Mouse (Mus musculus): Measurements from ENCODE around the gene Esrrg. TPM values are rescaled to one million over a fixed set of nuclear protein-coding genes. Genes with fewer than 3 reads are reported as not detected.

The Esrrg gene
- polyA plus RNA-seq, 1 experiment from 2014 or later: 34.5 TPM

GRCm38 (mm10) chr1:187707176-187707575 is 98.6 kb downstream of the Esrrg start:
- Histone ChIP-seq H3K9ac (replicated peaks; ENCODE audit: low read length) (no peak overlapping the region), H3K27ac (replicated peaks; ENCODE audit: low read depth, low read length) (no peak overlapping the region), H3K36me3 (ENCODE audit: control insufficient read depth, insufficient read depth, low read length) (no peaks in the 10 kb centered on the region), H3K4me1 (ENCODE audit: control insufficient read depth, insufficient read depth, low read length) (peaks cover 14% of the 10 kb centered on the region), H3K4me3 (replicated peaks; ENCODE audit: low read depth, low read length) (no peak overlapping the region), H3K4me2 (ENCODE audit: low read length) (no peak overlapping the region), H3K9me3 (ENCODE audit: control insufficient read depth, low read length) (no peaks in the 10 kb centered on the region), H3K27me3 (ENCODE audit: control insufficient read depth, insufficient read depth, low read length) (no peaks in the 10 kb centered on the region)
- no peak for ATAC-seq (ENCODE audit: low FRiP score, low TSS enrichment)
- DNase-seq: no peak

GRCm38 (mm10) chr1:187710434-187710948 is 101.9 kb downstream of the Esrrg start:
- Histone ChIP-seq H3K36me3 (ENCODE audit: control insufficient read depth, insufficient read depth, low read length) (no peaks in the 10 kb centered on the region), H3K9me3 (ENCODE audit: control insufficient read depth, low read length) (no peaks in the 10 kb centered on the region), H3K27me3 (ENCODE audit: control insufficient read depth, insufficient read depth, low read length) (no peaks in the 10 kb centered on the region), H3K4me3 (replicated peaks; ENCODE audit: low read depth, low read length) (no peak overlapping the region), H3K4me2 (ENCODE audit: low read length) (no peak overlapping the region), H3K9ac (replicated peaks; ENCODE audit: low read length) (no peak overlapping the region), H3K4me1 (ENCODE audit: control insufficient read depth, insufficient read depth, low read length) (peaks cover 14% of the 10 kb centered on the region), H3K27ac (replicated peaks; ENCODE audit: low read depth, low read length) (no peak overlapping the region)
- DNase-seq (no peak), ATAC-seq (ENCODE audit: low FRiP score, low TSS enrichment) (no peak)
- WGBS: 49% methylated on average over 8 of the region's 8 CpGs

GRCm38 (mm10) chr1:187721035-187721434 is 112.4 kb downstream of the Esrrg start:
- 36% methylated on average over 3 of the region's 3 CpGs for WGBS
- Histone ChIP-seq H3K4me2 (ENCODE audit: low read length) (no peak overlapping the region), H3K27ac (replicated peaks; ENCODE audit: low read depth, low read length) (no peak overlapping the region), H3K4me1 (ENCODE audit: control insufficient read depth, insufficient read depth, low read length) (peaks cover 5% of the 10 kb centered on the region; the same call in 1 of the 2 replicates), H3K9ac (replicated peaks; ENCODE audit: low read length) (no peak overlapping the region), H3K4me3 (replicated peaks; ENCODE audit: low read depth, low read length) (no peak overlapping the region), H3K36me3 (ENCODE audit: control insufficient read depth, insufficient read depth, low read length) (no peaks in the 10 kb centered on the region), H3K9me3 (ENCODE audit: control insufficient read depth, low read length) (no peaks in the 10 kb centered on the region), H3K27me3 (ENCODE audit: control insufficient read depth, insufficient read depth, low read length) (no peaks in the 10 kb centered on the region)
- DNase-seq (peak; percentile 31), ATAC-seq (ENCODE audit: low FRiP score, low TSS enrichment) (no peak)

DNA sequence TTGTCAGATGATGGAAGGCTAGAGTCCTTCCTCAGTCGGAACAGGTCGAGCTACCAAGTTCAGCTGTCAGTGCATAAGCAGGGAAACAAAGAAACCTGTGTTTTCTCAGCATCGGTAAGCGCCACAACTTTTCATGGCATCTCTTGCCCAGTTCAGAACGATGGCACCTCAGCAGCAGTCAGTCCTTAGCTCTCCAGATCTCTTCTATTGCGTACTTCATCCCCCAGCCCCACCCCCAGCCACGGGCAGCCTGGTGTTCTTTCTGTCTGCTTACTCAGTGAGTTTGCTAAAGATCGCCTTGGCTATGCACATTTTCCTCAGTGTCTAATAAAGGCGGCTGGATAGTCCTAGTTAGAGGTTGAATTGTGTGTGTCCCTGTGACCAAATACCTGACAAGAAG is 113.4 kb downstream of the Esrrg start:
- Histone ChIP-seq H3K27me3 (ENCODE audit: control insufficient read depth, insufficient read depth, low read length) (no peaks in the 10 kb centered on the region), H3K9me3 (ENCODE audit: control insufficient read depth, low read length) (no peaks in the 10 kb centered on the region), H3K4me1 (ENCODE audit: control insufficient read depth, insufficient read depth, low read length) (peaks cover 5% of the 10 kb centered on the region; the same call in 1 of the 2 replicates), H3K9ac (replicated peaks; ENCODE audit: low read length) (no peak overlapping the region), H3K27ac (replicated peaks; ENCODE audit: low read depth, low read length) (no peak overlapping the region), H3K4me3 (replicated peaks; ENCODE audit: low read depth, low read length) (no peak overlapping the region), H3K36me3 (ENCODE audit: control insufficient read depth, insufficient read depth, low read length) (no peaks in the 10 kb centered on the region), H3K4me2 (ENCODE audit: low read length) (no peak overlapping the region)
- 56% methylated on average over 9 of the region's 9 CpGs for WGBS
- DNase-seq (no peak), ATAC-seq (ENCODE audit: low FRiP score, low TSS enrichment) (no peak)

GRCm38 (mm10) chr1:187724651-187725050 is 116.1 kb downstream of the Esrrg start:
- H3K4me1 ChIP-seq (ENCODE audit: control insufficient read depth, insufficient read depth, low read length): peaks cover 5% of the 10 kb centered on the region; the same call in 1 of the 2 replicates
- ATAC-seq (ENCODE audit: low FRiP score, low TSS enrichment) (no peak), DNase-seq (no peak)
- no peak overlapping the region for H3K27ac ChIP-seq (replicated peaks; ENCODE audit: low read depth, low read length)
- no peak overlapping the region for H3K4me3 ChIP-seq (replicated peaks; ENCODE audit: low read depth, low read length)
- WGBS: 24% methylated on average over 1 of the region's 1 CpGs
- no peak overlapping the region for H3K4me2 ChIP-seq (ENCODE audit: low read length)
- H3K9ac ChIP-seq (replicated peaks; ENCODE audit: low read length): no peak overlapping the region
- no peaks in the 10 kb centered on the region for H3K9me3 ChIP-seq (ENCODE audit: control insufficient read depth, low read length)
- no peaks in the 10 kb centered on the region for H3K27me3 ChIP-seq (ENCODE audit: control insufficient read depth, insufficient read depth, low read length)
- H3K36me3 ChIP-seq (ENCODE audit: control insufficient read depth, insufficient read depth, low read length): no peaks in the 10 kb centered on the region

- no peaks in the 10 kb centered on the region for H3K36me3 ChIP-seq (ENCODE audit: control insufficient read depth, insufficient read depth, low read length)
- H3K4me3 ChIP-seq (replicated peaks; ENCODE audit: low read depth, low read length): no peak overlapping the region
- no peak for DNase-seq
These were observed 116.8 kb downstream of the Esrrg start for GRCm38 (mm10) chr1:187725351-187725750.

DNA sequence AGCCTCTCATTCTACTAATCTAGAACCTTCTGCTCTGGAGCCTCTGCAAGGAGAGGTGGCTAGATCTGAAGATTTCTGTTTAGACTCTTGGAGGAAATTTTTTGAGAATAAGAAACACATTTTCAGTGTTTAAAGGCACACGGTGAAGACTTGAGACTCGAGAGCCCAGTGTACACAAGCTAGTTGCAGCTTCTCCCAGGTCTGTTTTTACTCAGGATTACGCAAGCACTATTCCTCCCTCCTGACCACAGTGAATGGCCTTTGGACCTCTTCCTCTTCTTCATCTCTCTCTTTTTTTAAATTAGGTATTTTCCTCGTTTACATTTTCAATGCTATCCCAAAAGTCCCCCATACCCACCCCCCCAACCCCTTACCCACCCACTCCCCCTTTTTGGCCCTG is 122.6 kb downstream of the Esrrg start:
- no peaks in the 10 kb centered on the region for H3K9me3 ChIP-seq (ENCODE audit: control insufficient read depth, low read length)
- H3K27me3 ChIP-seq (ENCODE audit: control insufficient read depth, insufficient read depth, low read length): no peaks in the 10 kb centered on the region
- 88% methylated on average over 4 of the region's 4 CpGs for WGBS
- no peak overlapping the region for H3K9ac ChIP-seq (replicated peaks; ENCODE audit: low read length)
- no peaks in the 10 kb centered on the region for H3K4me1 ChIP-seq (ENCODE audit: control insufficient read depth, insufficient read depth, low read length)
- H3K27ac ChIP-seq (replicated peaks; ENCODE audit: low read depth, low read length): no peak overlapping the region
- H3K36me3 ChIP-seq (ENCODE audit: control insufficient read depth, insufficient read depth, low read length): no peaks in the 10 kb centered on the region
- ATAC-seq (ENCODE audit: low FRiP score, low TSS enrichment) (no peak), DNase-seq (no peak)
- H3K4me2 ChIP-seq (ENCODE audit: low read length): no peak overlapping the region
- no peak overlapping the region for H3K4me3 ChIP-seq (replicated peaks; ENCODE audit: low read depth, low read length)

More at GRCm38 (mm10) chr1:187725351-187725750, 116.8 kb downstream of the Esrrg start:
- Histone ChIP-seq H3K9ac (replicated peaks; ENCODE audit: low read length) (no peak overlapping the region), H3K4me1 (ENCODE audit: control insufficient read depth, insufficient read depth, low read length) (no peaks in the 10 kb centered on the region), H3K27me3 (ENCODE audit: control insufficient read depth, insufficient read depth, low read length) (no peaks in the 10 kb centered on the region), H3K4me2 (ENCODE audit: low read length) (no peak overlapping the region), H3K9me3 (ENCODE audit: control insufficient read depth, low read length) (no peaks in the 10 kb centered on the region), H3K27ac (replicated peaks; ENCODE audit: low read depth, low read length) (no peak overlapping the region)
- no peak for ATAC-seq (ENCODE audit: low FRiP score, low TSS enrichment)
- 98% methylated on average over 1 of the region's 1 CpGs for WGBS

DNA sequence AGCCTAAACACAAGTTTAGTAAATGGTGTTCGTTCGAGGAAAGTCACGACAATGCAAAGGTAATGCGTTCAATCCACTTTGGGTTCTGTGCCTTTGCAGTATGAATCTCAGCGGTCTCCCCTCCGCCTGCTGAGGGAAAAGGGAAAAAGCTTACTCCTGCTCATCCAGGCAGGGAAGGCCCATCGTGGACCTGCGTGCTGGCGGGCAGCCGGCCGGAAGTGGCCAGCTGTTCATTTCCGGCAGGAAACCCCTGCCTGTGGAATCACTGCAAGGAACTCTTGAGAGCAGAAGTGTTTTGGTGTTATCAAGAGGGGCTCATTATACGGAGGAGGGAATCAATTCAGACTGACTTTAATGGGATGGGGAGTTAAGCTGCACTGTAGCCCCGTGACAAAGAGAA is 127.9 kb downstream of the Esrrg start:
- Histone ChIP-seq H3K9ac (replicated peaks; ENCODE audit: low read length) (no peak overlapping the region), H3K4me1 (ENCODE audit: control insufficient read depth, insufficient read depth, low read length) (no peaks in the 10 kb centered on the region), H3K36me3 (ENCODE audit: control insufficient read depth, insufficient read depth, low read length) (no peaks in the 10 kb centered on the region), H3K27me3 (ENCODE audit: control insufficient read depth, insufficient read depth, low read length) (no peaks in the 10 kb centered on the region), H3K9me3 (ENCODE audit: control insufficient read depth, low read length) (no peaks in the 10 kb centered on the region), H3K4me2 (ENCODE audit: low read length) (no peak overlapping the region), H3K4me3 (replicated peaks; ENCODE audit: low read depth, low read length) (no peak overlapping the region), H3K27ac (replicated peaks; ENCODE audit: low read depth, low read length) (no peak overlapping the region)
- no peak for DNase-seq
- ATAC-seq (ENCODE audit: low FRiP score, low TSS enrichment): no peak
- 58% methylated on average over 14 of the region's 14 CpGs for WGBS

DNA sequence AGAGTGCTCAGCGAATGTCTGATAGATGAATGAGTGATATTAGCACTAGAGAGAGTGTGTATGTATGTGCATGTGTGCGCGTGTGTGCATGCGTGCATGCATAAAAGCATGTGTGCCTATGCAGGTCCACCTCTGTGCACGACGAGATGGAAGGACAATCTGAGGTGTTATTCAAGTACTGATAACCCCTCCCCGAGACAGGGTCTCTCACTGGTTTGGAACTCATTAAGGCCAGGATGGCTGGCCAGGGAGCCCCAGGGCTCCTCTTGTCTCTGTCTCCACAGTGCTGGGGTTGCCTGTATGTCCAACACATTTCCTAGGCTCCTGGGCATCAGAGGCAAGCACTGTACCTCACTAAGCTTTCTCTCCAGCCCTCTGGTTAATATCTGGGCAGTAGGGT is 128.7 kb downstream of the Esrrg start:
- ATAC-seq (ENCODE audit: low FRiP score, low TSS enrichment): no peak
- H3K9me3 ChIP-seq (ENCODE audit: control insufficient read depth, low read length): no peaks in the 10 kb centered on the region
- DNase-seq: no peak
- H3K4me3 ChIP-seq (replicated peaks; ENCODE audit: low read depth, low read length): no peak overlapping the region
- H3K36me3 ChIP-seq (ENCODE audit: control insufficient read depth, insufficient read depth, low read length): no peaks in the 10 kb centered on the region
- H3K27me3 ChIP-seq (ENCODE audit: control insufficient read depth, insufficient read depth, low read length): no peaks in the 10 kb centered on the region
- no peak overlapping the region for H3K27ac ChIP-seq (replicated peaks; ENCODE audit: low read depth, low read length)
- no peaks in the 10 kb centered on the region for H3K4me1 ChIP-seq (ENCODE audit: control insufficient read depth, insufficient read depth, low read length)
- no peak overlapping the region for H3K4me2 ChIP-seq (ENCODE audit: low read length)
- H3K9ac ChIP-seq (replicated peaks; ENCODE audit: low read length): no peak overlapping the region
- WGBS: 93% methylated on average over 7 of the region's 7 CpGs
